Mouse (Mus musculus): Measurements from ENCODE around the gene Gabrp. TPM values are rescaled to one million over a fixed set of nuclear protein-coding genes. Genes with fewer than 3 reads are reported as not detected.

Gene Gabrp
- total and polyA plus RNA-seq, 2 experiments from 2014 or later = 0.16 TPM; not detected in 1

DNA sequence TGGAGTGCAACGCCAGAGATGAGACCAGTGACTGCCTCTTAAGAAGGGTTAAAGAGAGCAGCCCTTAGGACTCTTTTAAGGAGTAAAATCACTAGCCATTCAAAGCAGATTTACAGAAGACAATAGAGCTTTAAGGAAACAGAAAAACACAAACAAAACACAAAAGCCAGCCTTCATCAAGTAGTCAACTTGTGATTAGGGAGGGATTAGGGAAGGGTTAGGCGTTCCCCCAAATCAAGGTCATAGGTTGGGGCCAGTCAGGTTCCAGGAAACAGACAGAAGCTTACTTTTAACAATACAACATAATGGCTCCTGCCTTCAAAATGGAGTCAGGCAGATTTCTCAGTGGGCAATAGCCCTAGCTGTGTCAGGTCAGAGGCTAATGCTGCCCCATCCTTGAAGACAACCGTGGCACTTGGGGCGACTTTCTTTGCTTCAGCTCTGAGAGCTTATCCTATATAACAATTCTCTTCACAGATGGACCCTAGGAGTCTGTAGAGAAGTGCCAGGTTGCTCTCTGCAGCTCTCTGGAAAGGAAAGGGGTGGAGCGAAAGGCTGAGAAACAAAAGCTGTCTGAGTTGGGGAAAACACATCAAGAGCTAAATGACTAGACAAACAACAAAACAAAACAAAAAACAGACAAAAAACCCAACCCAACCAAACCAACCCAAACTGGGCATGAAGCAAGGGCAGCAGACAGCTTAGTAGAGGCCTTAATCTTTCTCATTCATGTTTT, 41.2 kb downstream of the Gabrp start:
- DNase-seq (ENCODE audit: low spot score) (no peak), ATAC-seq (ENCODE audit: low FRiP score) (no peak)
- Histone ChIP-seq H3K4me1 (ENCODE audit: insufficient read depth, low read length) (no peaks in the 10 kb centered on the region), H3K27me3 (ENCODE audit: insufficient read depth, low read length) (no peaks in the 10 kb centered on the region), H3K36me3 (ENCODE audit: insufficient read depth, low read length) (no peaks in the 10 kb centered on the region), H3K27ac (ENCODE audit: low read depth, low read length) (no peak overlapping the region), H3K9ac (replicated peaks; ENCODE audit: low read length, poor library complexity, severe bottlenecking) (no peak overlapping the region), H3K9me3 (ENCODE audit: low read length) (no peaks in the 10 kb centered on the region), H3K4me3 (ENCODE audit: low read depth, low read length) (no peak overlapping the region), H3K4me2 (ENCODE audit: low read depth, low read length, poor library complexity, severe bottlenecking) (no peak overlapping the region)
- TF ChIP-seq CTCF (IDR thresholded peaks at IDR 0.05) = no peak
- WGBS = 44% methylated on average over 5 of the region's 5 CpGs

DNA sequence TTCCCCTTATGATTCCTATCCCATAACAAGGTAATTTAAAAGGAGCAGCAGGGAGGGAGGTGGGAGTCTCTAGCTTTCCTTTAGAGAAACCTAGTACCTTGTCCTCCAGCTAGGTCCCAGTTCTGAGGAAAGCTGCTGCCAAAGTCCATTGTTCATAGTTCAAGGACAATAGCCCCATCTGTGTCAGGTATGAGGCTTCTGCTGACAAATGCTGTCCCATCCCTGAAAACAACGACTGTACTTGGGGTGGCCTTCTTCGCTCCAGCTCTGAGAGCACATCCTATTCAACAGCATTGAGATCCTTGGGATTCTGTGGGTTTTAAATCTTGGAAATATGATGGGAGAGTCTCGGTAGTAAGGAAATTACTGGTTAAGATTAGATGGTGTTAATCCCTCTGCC, 42.1 kb downstream of the Gabrp start:
- H3K4me2 ChIP-seq (ENCODE audit: low read depth, low read length, poor library complexity, severe bottlenecking) = no peak overlapping the region
- no peaks in the 10 kb centered on the region for H3K4me1 ChIP-seq (ENCODE audit: insufficient read depth, low read length)
- no peaks in the 10 kb centered on the region for H3K27me3 ChIP-seq (ENCODE audit: insufficient read depth, low read length)
- H3K9ac ChIP-seq (replicated peaks; ENCODE audit: low read length, poor library complexity, severe bottlenecking) = no peak overlapping the region
- TF ChIP-seq CTCF (IDR thresholded peaks at IDR 0.05) = no peak
- no peak overlapping the region for H3K27ac ChIP-seq (ENCODE audit: low read depth, low read length)
- H3K9me3 ChIP-seq (ENCODE audit: low read length) = no peaks in the 10 kb centered on the region
- 81% methylated on average over 3 of the region's 3 CpGs for WGBS
- ATAC-seq (ENCODE audit: low FRiP score) = no peak
- DNase-seq (ENCODE audit: low spot score) = no peak
- H3K4me3 ChIP-seq (ENCODE audit: low read depth, low read length) = no peak overlapping the region
- H3K36me3 ChIP-seq (ENCODE audit: insufficient read depth, low read length) = no peaks in the 10 kb centered on the region

DNA sequence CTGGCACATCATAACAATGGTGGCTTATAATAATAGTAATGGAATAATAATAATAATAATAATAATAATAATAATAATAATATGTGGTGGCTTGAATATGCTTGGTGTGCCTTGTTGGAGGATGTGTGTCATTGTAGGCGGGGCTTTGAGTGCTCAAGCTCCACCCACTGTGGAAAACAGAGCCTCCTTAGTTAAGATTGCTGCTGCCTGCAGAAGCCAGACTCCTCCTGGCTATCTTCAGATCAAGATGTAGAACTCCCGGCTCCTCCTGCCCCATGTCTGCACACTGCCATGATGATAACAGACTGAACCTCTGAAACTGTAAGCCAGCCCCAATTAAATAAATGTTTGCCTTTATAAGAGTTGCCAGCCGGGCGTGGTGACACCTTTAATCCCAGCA, 44.2 kb downstream of the Gabrp start:
- Histone ChIP-seq H3K9ac (replicated peaks; ENCODE audit: low read length, poor library complexity, severe bottlenecking) (no peak overlapping the region), H3K27ac (ENCODE audit: low read depth, low read length) (no peak overlapping the region), H3K4me3 (ENCODE audit: low read depth, low read length) (no peak overlapping the region), H3K4me1 (ENCODE audit: insufficient read depth, low read length) (no peaks in the 10 kb centered on the region), H3K27me3 (ENCODE audit: insufficient read depth, low read length) (no peaks in the 10 kb centered on the region), H3K4me2 (ENCODE audit: low read depth, low read length, poor library complexity, severe bottlenecking) (no peak overlapping the region), H3K9me3 (ENCODE audit: low read length) (no peaks in the 10 kb centered on the region), H3K36me3 (ENCODE audit: insufficient read depth, low read length) (no peaks in the 10 kb centered on the region)
- ATAC-seq (ENCODE audit: low FRiP score) (no peak), DNase-seq (ENCODE audit: low spot score) (no peak)
- WGBS = 97% methylated on average over 4 of the region's 4 CpGs
- TF ChIP-seq CTCF (IDR thresholded peaks at IDR 0.05) = no peak

DNA sequence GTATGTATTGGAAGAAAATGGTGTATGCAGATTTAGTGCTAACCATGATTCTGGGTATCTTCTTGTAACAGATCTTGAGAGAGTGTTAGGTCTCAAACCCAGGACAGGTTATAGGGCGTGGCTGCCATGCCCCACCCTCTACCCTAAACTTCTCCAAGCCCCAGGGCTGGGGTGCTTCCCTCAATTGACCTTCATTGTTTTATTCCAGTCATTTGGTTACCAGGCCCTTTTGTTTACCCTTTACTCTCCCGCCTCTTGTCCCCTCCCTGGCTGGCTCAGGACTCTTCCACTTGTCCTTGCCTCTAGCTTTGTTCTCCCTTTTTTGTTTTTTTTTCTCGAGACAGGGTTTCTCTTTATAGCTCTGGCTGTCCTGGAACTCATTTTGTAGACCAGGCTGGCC, 45.2 kb downstream of the Gabrp start:
- H3K4me3 ChIP-seq (ENCODE audit: low read depth, low read length) = no peak overlapping the region
- no peak overlapping the region for H3K4me2 ChIP-seq (ENCODE audit: low read depth, low read length, poor library complexity, severe bottlenecking)
- ATAC-seq (ENCODE audit: low FRiP score) (no peak), DNase-seq (ENCODE audit: low spot score) (no peak)
- no peaks in the 10 kb centered on the region for H3K27me3 ChIP-seq (ENCODE audit: insufficient read depth, low read length)
- H3K9me3 ChIP-seq (ENCODE audit: low read length) = no peaks in the 10 kb centered on the region
- no peak overlapping the region for H3K27ac ChIP-seq (ENCODE audit: low read depth, low read length)
- H3K9ac ChIP-seq (replicated peaks; ENCODE audit: low read length, poor library complexity, severe bottlenecking) = no peak overlapping the region
- no peak for TF ChIP-seq CTCF (IDR thresholded peaks at IDR 0.05)
- no peaks in the 10 kb centered on the region for H3K4me1 ChIP-seq (ENCODE audit: insufficient read depth, low read length)
- no peaks in the 10 kb centered on the region for H3K36me3 ChIP-seq (ENCODE audit: insufficient read depth, low read length)
- WGBS = 65% methylated on average over 3 of the region's 3 CpGs

DNA sequence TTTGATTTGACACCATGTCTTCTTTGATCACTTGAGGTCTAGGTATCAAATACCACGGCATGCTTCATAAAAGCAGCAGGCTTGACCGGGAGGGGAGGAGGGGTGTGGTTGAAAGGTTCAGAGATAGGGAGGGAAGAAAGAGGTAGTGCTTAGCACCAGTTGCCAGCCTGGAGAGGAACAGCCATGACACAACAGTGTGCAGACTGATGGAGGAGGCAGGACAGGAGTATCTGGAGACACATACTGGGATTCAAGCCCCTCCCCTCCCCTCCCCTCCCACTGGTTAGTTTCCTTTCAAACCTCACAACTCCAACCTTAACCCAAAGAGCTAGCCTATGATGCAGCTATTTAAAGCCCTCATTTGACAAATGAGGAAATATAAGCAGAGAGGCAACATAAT, 49.2 kb downstream of the Gabrp start:
- no peaks in the 10 kb centered on the region for H3K4me1 ChIP-seq (ENCODE audit: insufficient read depth, low read length)
- 71% methylated on average over 2 of the region's 2 CpGs for WGBS
- no peak overlapping the region for H3K4me2 ChIP-seq (ENCODE audit: low read depth, low read length, poor library complexity, severe bottlenecking)
- no peak overlapping the region for H3K9ac ChIP-seq (replicated peaks; ENCODE audit: low read length, poor library complexity, severe bottlenecking)
- no peaks in the 10 kb centered on the region for H3K36me3 ChIP-seq (ENCODE audit: insufficient read depth, low read length)
- H3K9me3 ChIP-seq (ENCODE audit: low read length) = no peaks in the 10 kb centered on the region
- ATAC-seq (ENCODE audit: low FRiP score) (no peak), DNase-seq (ENCODE audit: low spot score) (no peak)
- TF ChIP-seq CTCF (IDR thresholded peaks at IDR 0.05) = no peak
- H3K4me3 ChIP-seq (ENCODE audit: low read depth, low read length) = no peak overlapping the region
- no peak overlapping the region for H3K27ac ChIP-seq (ENCODE audit: low read depth, low read length)
- no peaks in the 10 kb centered on the region for H3K27me3 ChIP-seq (ENCODE audit: insufficient read depth, low read length)

DNA sequence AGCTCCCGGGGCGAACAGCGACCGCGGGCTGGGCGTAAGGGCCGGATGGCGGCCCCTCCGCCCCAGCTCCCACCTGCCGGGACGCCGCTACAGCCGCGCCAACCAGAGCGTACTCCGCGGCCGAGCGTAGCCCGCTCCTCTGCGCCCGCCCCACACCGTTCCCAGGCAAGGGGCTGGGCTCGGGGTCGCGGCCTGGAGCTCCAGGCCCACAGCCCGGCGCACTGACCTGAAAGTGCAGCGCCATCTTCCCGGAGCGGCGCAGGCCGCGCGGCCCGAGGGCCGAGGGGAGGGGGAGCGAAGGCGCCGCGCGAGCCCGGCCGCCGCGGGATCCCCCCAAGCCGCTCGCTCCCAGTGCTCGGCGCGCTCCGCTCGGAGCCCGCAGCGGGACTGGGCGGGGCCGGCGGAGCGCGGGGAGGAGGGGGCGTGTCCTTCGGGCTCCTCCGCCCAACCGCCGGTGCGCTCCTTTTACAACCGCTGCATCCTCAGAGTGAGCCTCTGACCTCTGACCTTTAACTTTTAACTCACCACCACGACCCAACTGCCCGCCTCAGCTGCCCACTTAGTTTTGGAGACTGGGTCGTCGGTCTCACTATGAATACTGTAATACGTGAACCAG, 65.3 kb downstream of the Gabrp start, which contains the start of gene Ranbp17:
Gene Ranbp17, minus strand, starts transcription at position 371 of the 616 bp plus-strand sequence.
- H3K27me3 ChIP-seq (ENCODE audit: insufficient read depth, low read length) = no peaks in the 10 kb centered on the region
- H3K36me3 ChIP-seq (ENCODE audit: insufficient read depth, low read length) = no peaks in the 10 kb centered on the region
- ATAC-seq (ENCODE audit: low FRiP score) (peak; percentile 85), DNase-seq (ENCODE audit: low spot score) (peak; percentile 49)
- H3K9me3 ChIP-seq (ENCODE audit: low read length) = no peaks in the 10 kb centered on the region
- H3K9ac ChIP-seq (replicated peaks; ENCODE audit: low read length, poor library complexity, severe bottlenecking) = peak within 1 kb of the TSS; percentile 95
- TF ChIP-seq CTCF (IDR thresholded peaks at IDR 0.05) = no peak
- peak within 1 kb of the TSS; percentile 81 for H3K4me3 ChIP-seq (ENCODE audit: low read depth, low read length)
- H3K4me2 ChIP-seq (ENCODE audit: low read depth, low read length, poor library complexity, severe bottlenecking) = peak within 1 kb of the TSS; percentile 69
- 0 out of 2 replicates have a peak, but pooled peaks cover 3% of the 10 kb centered on the region for H3K4me1 ChIP-seq (ENCODE audit: insufficient read depth, low read length)
- WGBS = 2% methylated on average over 55 of the region's 72 CpGs
- H3K27ac ChIP-seq (ENCODE audit: low read depth, low read length) = peak within 1 kb of the TSS; percentile 83

Data from midbrain, postnatal 0 days (tissue).